Mouse (Mus musculus) embryonic facial prominence, embryonic 11.5 days (tissue): Measurements from ENCODE around the gene Col4a3. TPM values are rescaled to one million over a fixed set of nuclear protein-coding genes. Genes with fewer than 3 reads are reported as not detected.
A peak's percentile ranks its signal among the peaks of the same experiment; 100 is the strongest.

Experiments
- ATAC-seq: fragments of 200-750 bp; cut with Nextera tagmentation; replicated peaks from 2 replicates; pipeline ENCODE4 v1.8.0; 2017; ENCODE audit warnings: low read depth; ENCODE audit not compliant: insufficient number of reproducible peaks, low FRiP score, low TSS enrichment
- DNase-seq: peaks from one replicate; pipeline ENCODE4 v3.0.0-alpha.2; 2015; ENCODE audit warnings: low spot score
- H3K27ac ChIP-seq: fragments of 300-500 bp; sonication (generic); replicated peaks from 2 replicates; pipeline ENCODE4 v1.5.1; 2014; ENCODE audit warnings: mild to moderate bottlenecking, low read depth, low read length, control low read depth
- H3K27me3 ChIP-seq: fragments of 300-500 bp; sonication (generic); 2 replicates; pipeline ENCODE4 v1.6.1; 2014; ENCODE audit warnings: mild to moderate bottlenecking, low read length, moderate library complexity, mixed read lengths; ENCODE audit not compliant: control insufficient read depth, insufficient read depth
- H3K36me3 ChIP-seq: fragments of 300-500 bp; sonication (generic); replicated peaks from 2 replicates; pipeline ENCODE4 v1.6.1; 2014; ENCODE audit warnings: low read depth, mild to moderate bottlenecking, low read length, moderate library complexity, mixed read lengths; ENCODE audit not compliant: control insufficient read depth, insufficient read depth
- H3K4me1 ChIP-seq: fragments of 300-500 bp; sonication (generic); 2 replicates; pipeline ENCODE4 v1.6.1; 2014; ENCODE audit warnings: low read length, mixed read lengths; ENCODE audit not compliant: control insufficient read depth, insufficient read depth
- H3K4me2 ChIP-seq: fragments of 300-500 bp; sonication (generic); 2 replicates; pipeline ENCODE4 v1.6.1; 2014; ENCODE audit warnings: low read depth, mild to moderate bottlenecking, control low read depth, low read length, moderate library complexity
- H3K4me3 ChIP-seq: fragments of 300-500 bp; sonication (generic); 2 replicates; pipeline ENCODE4 v1.5.1; 2014; ENCODE audit warnings: low read depth, low read length, control low read depth
- H3K9ac ChIP-seq: fragments of 300-500 bp; sonication (generic); replicated peaks from 2 replicates; pipeline ENCODE4 v1.6.1; 2014; ENCODE audit warnings: mild to moderate bottlenecking, control low read depth, low read length
- H3K9me3 ChIP-seq: fragments of 300-500 bp; sonication (generic); replicated peaks from 2 replicates; pipeline ENCODE4 v1.6.1; 2016; ENCODE audit warnings: mild to moderate bottlenecking, low read length, inconsistent platforms, mixed read lengths; ENCODE audit not compliant: control insufficient read depth
- WGBS: fragments of 180-500 bp; shearing (Covaris S2); extraction: QIAGEN DNeasy Blood & Tissue Kit; methylation state at CpG from one replicate; pipeline ENCODE4 v1.1.7; 2014; 5-methylcytosine and 5-hydroxymethylcytosine counted together
- polyA plus RNA-seq: library from polyadenylated mRNA; unstranded; fragments of >200 nt; fragmentation: Nextera tagmentation; extraction: Ambion mirVana; gene quantifications from 2 replicates; pipeline ENCODE4 v1.2.1, GENCODE M21; 2014

The Col4a3 gene
- polyA plus RNA-seq, 1 experiment from 2014 or later, result 0.18 TPM

- Histone ChIP-seq H3K27ac (no peak overlapping the region), H3K27me3 (no peaks in the 10 kb centered on the region), H3K9ac (no peak overlapping the region), H3K36me3 (no peaks in the 10 kb centered on the region), H3K4me1 (no peaks in the 10 kb centered on the region), H3K4me2 (no peak overlapping the region), H3K4me3 (no peak overlapping the region), H3K9me3 (no peaks in the 10 kb centered on the region)
- ATAC-seq (peak; percentile 34; the same call in 1 of the 2 replicates), DNase-seq (no peak)
- WGBS, result 64% methylated on average over 5 of the region's 5 CpGs
Observed at GRCm38 (mm10) chr1:82554889-82555288, 31.8 kb upstream of the Col4a3 start.

GRCm38 (mm10) chr1:82560223-82560622 lies 26.5 kb upstream of the Col4a3 start:
- Histone ChIP-seq H3K27me3 (no peaks in the 10 kb centered on the region), H3K4me3 (no peak overlapping the region), H3K4me2 (no peak overlapping the region), H3K36me3 (no peaks in the 10 kb centered on the region), H3K9ac (no peak overlapping the region), H3K9me3 (no peaks in the 10 kb centered on the region), H3K4me1 (no peaks in the 10 kb centered on the region), H3K27ac (no peak overlapping the region)
- WGBS, result 74% methylated on average over 4 of the region's 4 CpGs
- DNase-seq, result no peak
- no peak for ATAC-seq

GRCm38 (mm10) chr1:82569405-82569804 lies 17.3 kb upstream of the Col4a3 start:
- Histone ChIP-seq H3K4me1 (no peaks in the 10 kb centered on the region), H3K27ac (no peak overlapping the region), H3K4me3 (no peak overlapping the region), H3K27me3 (no peaks in the 10 kb centered on the region), H3K9ac (no peak overlapping the region), H3K9me3 (no peaks in the 10 kb centered on the region), H3K36me3 (no peaks in the 10 kb centered on the region), H3K4me2 (no peak overlapping the region)
- no peak for ATAC-seq
- DNase-seq, result no peak
- 85% methylated on average over 4 of the region's 4 CpGs for WGBS

GRCm38 (mm10) chr1:82571758-82572157 lies 15.0 kb upstream of the Col4a3 start:
- no peaks in the 10 kb centered on the region for H3K4me1 ChIP-seq
- no peaks in the 10 kb centered on the region for H3K27me3 ChIP-seq
- H3K9me3 ChIP-seq, result no peaks in the 10 kb centered on the region
- no peak for ATAC-seq
- H3K9ac ChIP-seq, result no peak overlapping the region
- 71% methylated on average over 1 of the region's 1 CpGs for WGBS
- H3K4me3 ChIP-seq, result no peak overlapping the region
- DNase-seq, result peak; percentile 14
- no peaks in the 10 kb centered on the region for H3K36me3 ChIP-seq
- no peak overlapping the region for H3K27ac ChIP-seq
- no peak overlapping the region for H3K4me2 ChIP-seq

GRCm38 (mm10) chr1:82575681-82576080 lies 11.0 kb upstream of the Col4a3 start:
- Histone ChIP-seq H3K4me2 (no peak overlapping the region), H3K27ac (no peak overlapping the region), H3K9ac (no peak overlapping the region), H3K36me3 (no peaks in the 10 kb centered on the region), H3K4me1 (no peaks in the 10 kb centered on the region), H3K4me3 (no peak overlapping the region), H3K9me3 (no peaks in the 10 kb centered on the region), H3K27me3 (no peaks in the 10 kb centered on the region)
- no peak for ATAC-seq
- WGBS, result 87% methylated on average over 3 of the region's 3 CpGs
- no peak for DNase-seq

- no peaks in the 10 kb centered on the region for H3K27me3 ChIP-seq
- H3K4me3 ChIP-seq, result no peak overlapping the region
- H3K9me3 ChIP-seq, result no peaks in the 10 kb centered on the region
- H3K36me3 ChIP-seq, result no peaks in the 10 kb centered on the region
- no peak for ATAC-seq
- WGBS, result 73% methylated on average over 2 of the region's 2 CpGs
- no peak overlapping the region for H3K9ac ChIP-seq
- no peaks in the 10 kb centered on the region for H3K4me1 ChIP-seq
- no peak for DNase-seq
- H3K4me2 ChIP-seq, result no peak overlapping the region
- no peak overlapping the region for H3K27ac ChIP-seq
Observed at GRCm38 (mm10) chr1:82576182-82576581, 10.5 kb upstream of the Col4a3 start.

- H3K4me1 ChIP-seq, result no peaks in the 10 kb centered on the region
- WGBS, result 89% methylated on average over 10 of the region's 10 CpGs
- no peak overlapping the region for H3K4me3 ChIP-seq
- no peaks in the 10 kb centered on the region for H3K36me3 ChIP-seq
- H3K4me2 ChIP-seq, result no peak overlapping the region
- H3K27ac ChIP-seq, result no peak overlapping the region
- H3K9me3 ChIP-seq, result no peaks in the 10 kb centered on the region
- ATAC-seq (no peak), DNase-seq (no peak)
- no peak overlapping the region for H3K9ac ChIP-seq
- no peaks in the 10 kb centered on the region for H3K27me3 ChIP-seq
Observed at GRCm38 (mm10) chr1:82577339-82577738, 9.4 kb upstream of the Col4a3 start.

- Histone ChIP-seq H3K4me1 (no peaks in the 10 kb centered on the region), H3K4me2 (no peak overlapping the region), H3K27ac (no peak overlapping the region), H3K4me3 (no peak overlapping the region), H3K36me3 (no peaks in the 10 kb centered on the region), H3K27me3 (no peaks in the 10 kb centered on the region), H3K9me3 (no peaks in the 10 kb centered on the region), H3K9ac (no peak overlapping the region)
- DNase-seq (no peak), ATAC-seq (no peak)
- WGBS, result 72% methylated on average over 3 of the region's 3 CpGs
Observed at GRCm38 (mm10) chr1:82577915-82578314, 8.8 kb upstream of the Col4a3 start.
